Comparison of ENCODE assay signal across 8 mouse cellular contexts in the genomic region with DNA sequence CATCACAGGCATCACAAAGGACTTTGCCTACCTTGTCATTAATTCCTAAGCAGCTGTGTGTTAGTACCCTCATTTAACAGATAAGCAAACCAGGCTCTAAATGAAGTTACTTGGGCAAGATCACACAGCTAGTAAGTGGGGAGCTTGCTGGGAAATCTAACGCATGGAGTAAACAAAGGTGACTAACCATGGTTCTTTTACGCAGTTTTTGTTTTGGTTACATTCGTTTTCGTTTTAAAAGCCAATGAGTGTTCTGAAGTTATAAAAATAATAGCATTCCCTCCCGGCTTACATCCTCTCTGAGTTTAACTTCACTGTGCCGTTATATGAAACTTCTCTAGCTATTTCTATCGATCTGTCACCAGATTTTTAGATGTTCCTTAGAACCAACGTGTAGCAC. TPM values are rescaled to one million over a fixed set of nuclear protein-coding genes. Genes with fewer than 3 reads are reported as not detected.
DNase-seq lines count a peak whose midpoint lies in the region; ATAC-seq lines count a peak whose summit lies in the region.

No protein-coding gene starts in this region.

- peaks cover 33% of the 10 kb centered on the region for H3K27me3 ChIP-seq in heart, embryonic 10.5 days (ENCODE audit: insufficient read depth, poor library complexity, severe bottlenecking)
- H3K27me3 ChIP-seq in hindbrain, embryonic 13.5 days = peaks cover 20% of the 10 kb centered on the region
- peaks cover 40% of the 10 kb centered on the region for H3K27me3 ChIP-seq in midbrain, embryonic 10.5 days (ENCODE audit: low read depth, poor library complexity, severe bottlenecking)

- H3K27ac ChIP-seq in heart, embryonic 10.5 days = no peak overlapping the region
- H3K27ac ChIP-seq in hindbrain, embryonic 13.5 days = no peak overlapping the region
- no peak overlapping the region for H3K27ac ChIP-seq in midbrain, embryonic 10.5 days (replicated peaks)

- ATAC-seq in CD4-positive, CD25-positive, alpha-beta regulatory T cell, adult 4 months = peak; percentile 61
- no peak for ATAC-seq in hindbrain, embryonic 13.5 days (ENCODE audit: low FRiP score)

- DNase-seq in heart, embryonic 10.5 days (ENCODE audit: low spot score) = no peak
- DNase-seq in heart, adult 18-20 months = no peak
- DNase-seq in midbrain, embryonic 10.5 days (ENCODE audit: low spot score) = no peak
- DNase-seq in retina, embryonic 14.5 days (ENCODE audit: low spot score) = no peak
- no peak for DNase-seq in left cerebral cortex, adult 8-10 months (ENCODE audit: low spot score in 2 of 2)
- DNase-seq in testis, postnatal 10 days (ENCODE audit: low spot score) = no peak

- H3K36me3 ChIP-seq in heart, embryonic 10.5 days = no peaks in the 10 kb centered on the region
- no peaks in the 10 kb centered on the region for H3K36me3 ChIP-seq in hindbrain, embryonic 13.5 days
- no peaks in the 10 kb centered on the region for H3K36me3 ChIP-seq in midbrain, embryonic 10.5 days

- peak overlapping the region; percentile 77 for H3K4me2 ChIP-seq in hindbrain, embryonic 13.5 days

- peak overlapping the region; percentile 67 for H3K4me3 ChIP-seq in heart, embryonic 10.5 days
- peak overlapping the region; percentile 51 for H3K4me3 ChIP-seq in hindbrain, embryonic 13.5 days
- H3K4me3 ChIP-seq in midbrain, embryonic 10.5 days = peak overlapping the region; percentile 64

- H3K9me3 ChIP-seq in heart, embryonic 10.5 days = no peaks in the 10 kb centered on the region
- H3K9me3 ChIP-seq in hindbrain, embryonic 13.5 days = no peaks in the 10 kb centered on the region
- no peaks in the 10 kb centered on the region for H3K9me3 ChIP-seq in midbrain, embryonic 10.5 days (replicated peaks)

- H3K9ac ChIP-seq in hindbrain, embryonic 13.5 days = no peak overlapping the region

- peaks cover 10% of the 10 kb centered on the region; the same call in 1 of the 2 replicates for H3K4me1 ChIP-seq in heart, embryonic 10.5 days
- H3K4me1 ChIP-seq in hindbrain, embryonic 13.5 days (replicated peaks) = peaks cover 15% of the 10 kb centered on the region
- peaks cover 19% of the 10 kb centered on the region for H3K4me1 ChIP-seq in midbrain, embryonic 10.5 days

- 14% methylated on average over 8 of the region's 8 CpGs for WGBS in heart, embryonic 10.5 days
- 15% methylated on average over 8 of the region's 8 CpGs for WGBS in hindbrain, embryonic 13.5 days
- 22% methylated on average over 8 of the region's 8 CpGs for WGBS in midbrain, embryonic 10.5 days

RNA-seq across cellular contexts. Expression of gene Utp6, which starts 10.9 kb away (rescaled TPM):
- polyA plus RNA-seq in heart, embryonic 10.5 days (2016; fragmentation: Nextera tagmentation; extraction: Ambion mirVana) = 42.0 and 49.5 TPM in 2 replicates
- total RNA-seq in heart, adult 18-20 months (2021) = 10 to 100 TPM; 25.1 to 28.0 TPM
- polyA plus RNA-seq in CD4-positive, CD25-positive, alpha-beta regulatory T cell, adult 4 months (2017; shearing (Covaris generic)) = 10 to 100 TPM; 39.3 to 52.3 TPM
- polyA plus RNA-seq in hindbrain, embryonic 13.5 days (2015; fragmentation: Nextera tagmentation; extraction: Ambion mirVana) = 42.7 and 45.2 TPM in 2 replicates
- polyA plus RNA-seq in midbrain, embryonic 10.5 days (2016; fragmentation: Nextera tagmentation; extraction: Ambion mirVana) = 64.5 and 66.8 TPM in 2 replicates
- total RNA-seq in left cerebral cortex, adult 8-10 months (2022) = 10 to 100 TPM; 25.3 to 31.4 (median 28.2) TPM

RNA-seq across cellular contexts. Expression of gene Suz12, which starts 19.8 kb away (rescaled TPM):
- 16.0 and 20.1 TPM in 2 replicates for polyA plus RNA-seq in heart, embryonic 10.5 days (2016; fragmentation: Nextera tagmentation; extraction: Ambion mirVana)
- total RNA-seq in heart, adult 18-20 months (2021) = 10 to 100 TPM; 28.2 to 28.8 TPM
- polyA plus RNA-seq in CD4-positive, CD25-positive, alpha-beta regulatory T cell, adult 4 months (2017; shearing (Covaris generic)) = 10 to 100 TPM; 22.3 to 33.0 TPM
- polyA plus RNA-seq in hindbrain, embryonic 13.5 days (2015; fragmentation: Nextera tagmentation; extraction: Ambion mirVana) = 16.0 and 16.9 TPM in 2 replicates
- polyA plus RNA-seq in midbrain, embryonic 10.5 days (2016; fragmentation: Nextera tagmentation; extraction: Ambion mirVana) = 19.7 and 20.6 TPM in 2 replicates
- total RNA-seq in left cerebral cortex, adult 8-10 months (2022) = 10 to 100 TPM; 34.4 to 48.9 (median 44.7) TPM
